Mouse (Mus musculus) limb, embryonic 14.5 days (tissue): ENCODE measurements around the gene Phldb2. TPM values are rescaled to one million over a fixed set of nuclear protein-coding genes. Genes with fewer than 3 reads are reported as not detected.

Experiments
- ATAC-seq: fragments of 200-750 bp; cut with Nextera tagmentation; 2 replicates; pipeline ENCODE4 v1.8.0; 2017; ENCODE audit warnings: low read depth, moderate number of reproducible peaks, moderate TSS enrichment; ENCODE audit not compliant: low FRiP score
- DNase-seq: peaks from one replicate; pipeline ENCODE4 v3.0.0-alpha.2; 2015; ENCODE audit warnings: low spot score
- H3K27ac ChIP-seq: fragments of 300-500 bp; sonication (generic); replicated peaks from 2 replicates; pipeline ENCODE4 v1.5.1; 2014; ENCODE audit warnings: low read depth, mild to moderate bottlenecking, low read length, moderate library complexity, mixed read lengths
- H3K27me3 ChIP-seq: fragments of 300-500 bp; sonication (generic); 2 replicates; pipeline ENCODE4 v1.6.1; 2014; ENCODE audit warnings: low read length, mixed read lengths; ENCODE audit not compliant: control insufficient read depth, insufficient read depth
- H3K36me3 ChIP-seq: fragments of 300-500 bp; sonication (generic); 2 replicates; pipeline ENCODE4 v1.6.1; 2014; ENCODE audit warnings: mild to moderate bottlenecking, low read length, moderate library complexity, mixed read lengths; ENCODE audit not compliant: control insufficient read depth, insufficient read depth
- H3K4me1 ChIP-seq: fragments of 300-500 bp; sonication (generic); 2 replicates; pipeline ENCODE4 v1.6.1; 2014; ENCODE audit warnings: antibody characterized with exemption, low read length, mixed read lengths; ENCODE audit not compliant: control insufficient read depth, insufficient read depth
- H3K4me2 ChIP-seq: fragments of 300-500 bp; sonication (generic); replicated peaks from 2 replicates; pipeline ENCODE4 v1.6.1; 2014; ENCODE audit warnings: low read depth, mild to moderate bottlenecking, low read length, moderate library complexity; ENCODE audit not compliant: severe bottlenecking
- H3K4me3 ChIP-seq: fragments of 300-500 bp; sonication (generic); replicated peaks from 2 replicates; pipeline ENCODE4 v1.5.1; 2014; ENCODE audit warnings: low read length
- H3K9ac ChIP-seq: fragments of 300-500 bp; sonication (generic); 2 replicates; pipeline ENCODE4 v1.6.1; 2014; ENCODE audit warnings: mild to moderate bottlenecking, low read depth, low read length, moderate library complexity; ENCODE audit not compliant: severe bottlenecking
- H3K9me3 ChIP-seq: fragments of 300-500 bp; sonication (generic); 2 replicates; pipeline ENCODE4 v1.6.1; 2016; ENCODE audit warnings: low read length; ENCODE audit not compliant: control insufficient read depth
- POLR2A ChIP-seq: fragments of 200-500 bp; IDR thresholded peaks from 2 replicates; pipeline ENCODE4 v1.8.0; 2012; ENCODE audit warnings: inconsistent platforms, mild to moderate bottlenecking, moderate library complexity, borderline replicate concordance; ENCODE audit not compliant: insufficient read depth, insufficient read length; ENCODE audit errors: extremely low read depth
- WGBS: fragments of 180-500 bp; shearing (Covaris S2); extraction: QIAGEN DNeasy Blood & Tissue Kit; methylation state at CpG from one replicate; pipeline ENCODE4 v1.1.7; 2014; 5-methylcytosine and 5-hydroxymethylcytosine counted together
- polyA plus RNA-seq, 2 experiments: library from polyadenylated mRNA; depleted of rRNA in 1 of 2; stranded (reverse) in 1 of 2; unstranded in 1 of 2; fragments of >200 nt; fragmentation: Nextera tagmentation in 1 of 2; extraction: Ambion mirVana in 1 of 2; gene quantifications; 2 replicates each; pipeline versions ENCODE4 v1.2.1 to v1.2.3; 2012 to 2014

Gene Phldb2
- polyA plus RNA-seq, 2 experiments, result 51.0 to 55.8 TPM

- no peaks in the 10 kb centered on the region for H3K36me3 ChIP-seq
- H3K4me1 ChIP-seq, result peaks cover 8% of the 10 kb centered on the region; the same call in 1 of the 2 replicates
- no peak overlapping the region for H3K4me3 ChIP-seq
- DNase-seq, result peak; percentile 86
- H3K4me2 ChIP-seq, result no peak overlapping the region
- H3K9ac ChIP-seq, result no peak overlapping the region
- peak; percentile 79 for ATAC-seq
- H3K9me3 ChIP-seq, result no peaks in the 10 kb centered on the region
- H3K27me3 ChIP-seq, result no peaks in the 10 kb centered on the region
- H3K27ac ChIP-seq, result 0 out of 2 replicates have a peak overlapping the region, but pooled peaks have one; percentile 33
- TF ChIP-seq POLR2A, result no peak
- 36% methylated on average over 3 of the region's 3 CpGs for WGBS
These were observed 84.4 kb downstream of the Phldb2 start for GRCm38 (mm10) chr16:45869044-45869443.

- ATAC-seq, result no peak
- TF ChIP-seq POLR2A, result no peak
- Histone ChIP-seq H3K36me3 (no peaks in the 10 kb centered on the region), H3K4me1 (no peaks in the 10 kb centered on the region), H3K9me3 (no peaks in the 10 kb centered on the region), H3K4me3 (no peak overlapping the region), H3K27ac (no peak overlapping the region), H3K9ac (no peak overlapping the region), H3K4me2 (no peak overlapping the region), H3K27me3 (no peaks in the 10 kb centered on the region)
- WGBS, result 92% methylated on average over 5 of the region's 5 CpGs
- no peak for DNase-seq
These were observed 96.0 kb downstream of the Phldb2 start for GRCm38 (mm10) chr16:45857277-45857863.

- no peak for TF ChIP-seq POLR2A
- H3K27ac ChIP-seq, result no peak overlapping the region
- ATAC-seq, result no peak
- no peak overlapping the region for H3K4me2 ChIP-seq
- no peaks in the 10 kb centered on the region for H3K27me3 ChIP-seq
- no peak overlapping the region for H3K9ac ChIP-seq
- H3K36me3 ChIP-seq, result no peaks in the 10 kb centered on the region
- no peak overlapping the region for H3K4me3 ChIP-seq
- H3K4me1 ChIP-seq, result no peaks in the 10 kb centered on the region
- 89% methylated on average over 10 of the region's 10 CpGs for WGBS
- H3K9me3 ChIP-seq, result no peaks in the 10 kb centered on the region
- no peak for DNase-seq
These were observed 98.9 kb downstream of the Phldb2 start for GRCm38 (mm10) chr16:45854499-45854898.

- Histone ChIP-seq H3K4me1 (peaks cover 8% of the 10 kb centered on the region; the same call in 1 of the 2 replicates), H3K27ac (no peak overlapping the region), H3K9me3 (no peaks in the 10 kb centered on the region), H3K4me2 (no peak overlapping the region), H3K9ac (no peak overlapping the region), H3K36me3 (no peaks in the 10 kb centered on the region), H3K4me3 (no peak overlapping the region), H3K27me3 (no peaks in the 10 kb centered on the region)
- no peak for ATAC-seq
- no peak for TF ChIP-seq POLR2A
- 74% methylated on average over 4 of the region's 4 CpGs for WGBS
- no peak for DNase-seq
These were observed 104.4 kb downstream of the Phldb2 start for GRCm38 (mm10) chr16:45849045-45849444.

- Histone ChIP-seq H3K27ac (peak overlapping the region; percentile 95), H3K9ac (peak overlapping the region; percentile 94), H3K4me2 (peak overlapping the region; percentile 80), H3K4me3 (peak overlapping the region; percentile 80), H3K9me3 (no peaks in the 10 kb centered on the region), H3K36me3 (no peaks in the 10 kb centered on the region), H3K4me1 (peaks cover 29% of the 10 kb centered on the region), H3K27me3 (no peaks in the 10 kb centered on the region)
- 10% methylated on average over 10 of the region's 10 CpGs for WGBS
- ATAC-seq, result no peak
- no peak for DNase-seq
- TF ChIP-seq POLR2A, result no peak
These were observed 108.5 kb downstream of the Phldb2 start for GRCm38 (mm10) chr16:45844875-45845274.
